Mouse (Mus musculus) CH12F3 (cell line): Measurements from ENCODE around the gene Itgb6.

ENCODE experiments used
- in situ Hi-C: fragments of 300-500 bp; cut with MboI; formaldehyde crosslinking; loops from 2 replicates; pipeline ENCODE4 v1.14.3; 2020; ENCODE audit warnings: low sequenced_read_pairs

Gene Itgb6

DNA sequence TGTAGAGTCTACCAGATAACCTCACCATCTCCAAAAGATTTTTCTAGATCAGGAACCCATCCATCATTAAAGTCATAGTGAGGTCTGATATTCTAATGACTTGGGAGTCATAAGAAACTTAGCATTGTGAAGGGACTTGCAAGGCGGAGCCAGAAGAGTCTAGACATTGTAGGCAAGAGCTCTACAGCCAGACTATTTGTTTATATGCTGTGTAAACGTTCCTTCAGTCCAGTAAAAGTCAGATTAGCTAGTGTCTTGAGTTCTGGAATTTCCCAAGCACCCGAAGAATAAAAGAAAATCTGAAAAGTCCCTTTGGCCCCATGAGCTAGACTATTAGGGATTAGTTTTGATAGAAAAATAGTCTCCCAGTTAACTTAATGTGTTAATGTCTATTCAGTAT, 38.3 kb downstream of the Itgb6 start:
- in situ Hi-C loops, result no loop called here

DNA sequence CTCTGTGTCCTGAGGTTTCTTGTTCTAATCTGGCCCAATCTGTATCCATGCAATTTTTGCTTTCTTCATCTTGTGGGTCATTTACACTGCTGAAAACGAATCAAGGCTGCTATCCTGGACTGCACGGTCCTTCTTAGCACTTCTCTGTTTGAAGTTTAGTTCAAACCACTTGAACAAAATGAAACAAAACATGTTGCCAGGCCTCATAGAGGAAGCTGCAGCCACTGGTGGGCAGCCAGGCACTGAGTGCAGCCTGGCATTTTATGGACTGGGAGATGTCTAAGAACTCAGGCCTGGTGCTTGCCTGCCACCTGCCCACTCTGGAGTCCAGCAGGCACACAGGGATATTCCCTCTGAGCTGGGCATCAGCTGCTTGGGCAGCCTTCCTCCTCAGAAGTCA, 39.9 kb downstream of the Itgb6 start:
- in situ Hi-C loops, result no loop called here

DNA sequence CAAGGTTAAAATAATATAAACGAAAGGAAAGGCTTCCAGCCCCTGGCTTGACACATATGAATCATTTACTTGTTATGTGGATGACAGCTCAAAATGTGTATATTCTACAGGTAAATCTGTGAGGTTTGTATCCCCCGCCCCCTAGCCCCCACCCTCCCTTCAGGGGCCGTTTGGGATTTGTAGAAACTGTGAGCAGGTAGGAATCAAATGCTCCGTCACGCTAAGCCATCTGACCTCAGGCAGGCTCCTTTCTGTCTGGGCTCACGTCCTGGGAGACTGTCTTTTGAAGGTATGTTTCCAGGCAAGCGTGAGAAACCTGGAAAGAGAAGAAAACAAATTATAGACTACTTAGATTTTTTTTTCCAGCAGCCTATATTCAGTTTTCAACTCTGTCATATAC, 48.0 kb downstream of the Itgb6 start:
- in situ Hi-C loops, result no loop called here

DNA sequence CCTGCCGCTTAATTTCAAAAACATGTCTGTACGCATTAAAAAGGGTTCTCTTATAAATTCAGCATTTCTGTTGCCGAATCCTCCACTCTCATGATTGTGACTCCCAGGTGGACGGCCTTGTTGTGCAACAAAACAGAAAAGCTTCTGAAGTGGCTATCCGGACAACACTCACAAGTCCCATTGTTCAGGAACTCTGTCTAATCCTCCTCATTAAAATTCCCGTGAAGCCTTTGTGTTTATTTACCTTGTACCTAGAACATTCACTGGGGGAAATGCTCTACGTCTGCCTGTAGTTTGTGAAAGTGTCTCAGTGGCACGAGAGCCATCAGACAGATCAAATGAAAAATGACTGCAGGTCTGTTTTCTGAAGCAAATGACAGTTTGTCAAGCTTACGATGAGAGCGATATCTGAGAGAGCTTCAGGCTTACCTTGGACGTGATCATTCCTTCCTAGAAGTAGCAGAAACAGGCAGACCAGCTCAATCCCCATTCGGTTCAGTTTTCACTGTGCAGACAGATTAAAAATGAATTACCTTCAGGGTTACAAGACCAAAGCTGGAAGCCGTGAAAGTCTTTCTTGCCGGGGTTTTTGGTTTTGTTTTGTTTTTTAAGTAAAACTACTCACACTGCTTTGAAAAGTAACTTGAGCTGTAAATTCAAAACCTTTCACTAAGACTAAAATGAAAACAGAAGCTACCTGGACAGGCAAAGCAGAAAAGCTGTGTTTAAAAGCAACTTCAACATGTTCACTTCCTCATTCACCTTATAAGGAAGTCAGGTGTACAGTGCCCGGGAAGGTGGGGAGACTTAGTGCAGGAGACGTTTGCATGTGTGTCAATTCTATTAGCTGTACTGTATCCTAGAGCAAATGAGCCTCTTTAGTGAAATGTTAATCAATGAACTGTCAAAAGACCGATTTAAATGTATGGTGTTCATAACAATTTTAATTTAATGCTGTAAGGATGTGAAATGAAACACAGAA, 49.2 kb downstream of the Itgb6 start:
- in situ Hi-C loops, result no loop called here

DNA sequence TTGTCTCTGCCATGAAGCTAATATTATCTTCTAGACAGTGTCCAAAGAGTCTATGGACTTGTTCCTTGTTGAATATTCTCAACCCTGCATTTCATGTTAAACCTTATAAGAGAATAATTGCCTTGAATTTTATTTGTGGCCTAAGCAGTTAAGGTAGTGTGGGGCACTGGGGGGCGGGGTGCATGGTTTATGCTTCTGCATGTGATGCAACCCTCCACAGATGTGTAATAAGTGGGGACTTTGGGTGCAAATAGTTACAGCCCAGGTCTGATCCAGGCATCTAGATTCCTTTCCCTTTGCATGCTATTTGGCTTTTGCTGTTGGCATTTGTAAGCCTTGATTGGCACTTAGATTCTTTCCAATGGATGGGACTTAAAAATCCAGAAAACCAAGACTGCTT, 51.2 kb downstream of the Itgb6 start:
- in situ Hi-C loops, result no loop called here

DNA sequence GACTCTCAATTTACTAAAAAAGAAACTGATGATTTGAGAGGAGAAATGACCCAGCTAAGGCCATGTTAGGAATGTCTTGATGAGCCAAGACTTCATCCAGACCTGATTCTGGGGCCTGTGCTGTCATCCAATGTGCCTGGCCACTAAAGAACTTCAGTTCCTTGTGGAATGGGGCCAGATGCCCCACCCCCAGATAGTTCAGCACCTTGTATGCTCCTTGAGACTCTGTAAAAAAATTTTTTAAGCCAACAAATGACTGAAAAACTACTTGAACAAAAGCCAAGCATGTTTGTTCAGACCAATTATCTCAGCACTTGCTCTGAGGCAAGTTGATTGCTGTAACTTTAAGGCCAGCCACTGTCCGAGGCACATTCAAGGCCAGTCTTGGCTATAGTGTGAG, 59.4 kb downstream of the Itgb6 start:
- in situ Hi-C loops, result no loop called here

DNA sequence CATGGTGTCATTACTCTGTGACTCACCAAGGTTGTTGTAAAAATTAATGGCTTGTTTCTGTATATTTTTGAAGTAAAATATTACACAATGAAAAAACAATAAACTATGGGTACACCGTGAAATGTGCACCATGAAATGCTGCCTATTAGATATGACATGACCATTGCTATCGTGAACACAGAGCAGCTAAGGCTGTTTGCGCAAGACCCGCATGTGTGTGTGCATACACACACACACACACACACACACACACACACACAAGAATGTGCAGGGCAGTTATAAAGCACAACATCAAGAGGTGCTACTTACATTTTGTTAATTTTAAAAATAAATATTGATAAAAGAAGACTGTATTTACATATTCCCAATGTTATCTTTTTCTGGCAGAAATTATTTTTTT, 62.5 kb downstream of the Itgb6 start:
- in situ Hi-C loops, result no loop called here

DNA sequence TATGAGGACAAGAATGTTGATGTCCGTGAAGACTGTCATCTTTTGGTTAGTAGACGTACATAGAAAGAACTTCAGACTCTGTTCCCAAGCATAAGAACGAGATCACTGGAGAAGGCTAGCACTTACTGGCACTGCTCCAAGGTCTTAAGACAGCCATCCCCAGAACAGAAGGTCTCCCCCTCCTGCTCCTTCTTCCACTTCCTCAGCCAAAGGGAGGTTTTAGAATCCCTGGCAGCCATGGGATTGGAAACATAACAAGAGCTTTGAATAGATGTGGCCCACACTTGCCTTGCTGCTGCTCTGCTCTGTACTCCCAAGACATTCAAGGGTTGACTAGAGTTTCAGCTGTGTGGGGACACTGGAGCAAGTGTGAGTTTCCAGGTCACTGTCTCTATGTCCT, 63.5 kb downstream of the Itgb6 start:
- in situ Hi-C loops, result no loop called here

DNA sequence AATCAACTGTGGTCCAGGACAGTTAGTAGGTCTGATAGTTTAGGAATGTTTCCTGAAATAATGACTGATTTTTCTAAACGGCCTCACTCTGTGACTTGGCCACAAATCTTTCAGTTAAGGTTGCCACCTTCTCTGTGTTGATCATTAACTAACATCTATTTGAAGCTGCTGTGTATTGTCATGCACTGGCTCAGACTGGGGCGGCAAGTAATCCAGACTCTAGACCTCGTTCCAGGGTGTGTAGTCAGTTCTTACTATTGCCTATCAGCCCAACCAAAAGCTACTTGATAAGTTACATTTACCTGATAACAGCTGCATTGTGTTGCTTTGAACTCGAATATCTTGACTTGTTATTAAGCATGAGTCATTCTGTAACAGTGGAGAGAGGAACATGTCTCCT, 67.6 kb downstream of the Itgb6 start:
- in situ Hi-C loops, result no loop called here

DNA sequence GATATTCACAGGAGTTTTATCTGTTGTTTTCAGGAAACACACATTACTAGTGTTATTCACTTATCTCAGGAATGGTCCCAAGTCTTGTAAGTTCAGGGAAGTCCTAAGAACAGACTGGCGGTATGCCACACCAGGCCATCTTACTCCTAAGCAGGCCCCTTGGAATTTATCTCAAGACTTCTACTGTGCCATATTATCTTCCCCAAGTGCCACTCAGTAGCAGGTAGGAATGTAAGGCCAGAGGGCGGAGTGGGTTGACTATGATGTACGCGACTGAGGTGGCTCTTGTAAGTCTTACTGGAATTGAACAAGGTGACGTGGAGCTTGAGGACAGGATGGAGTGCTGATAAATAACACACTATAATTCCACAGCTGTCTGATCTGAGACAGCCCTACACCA, 72.3 kb downstream of the Itgb6 start:
- in situ Hi-C loops, result no loop called here

DNA sequence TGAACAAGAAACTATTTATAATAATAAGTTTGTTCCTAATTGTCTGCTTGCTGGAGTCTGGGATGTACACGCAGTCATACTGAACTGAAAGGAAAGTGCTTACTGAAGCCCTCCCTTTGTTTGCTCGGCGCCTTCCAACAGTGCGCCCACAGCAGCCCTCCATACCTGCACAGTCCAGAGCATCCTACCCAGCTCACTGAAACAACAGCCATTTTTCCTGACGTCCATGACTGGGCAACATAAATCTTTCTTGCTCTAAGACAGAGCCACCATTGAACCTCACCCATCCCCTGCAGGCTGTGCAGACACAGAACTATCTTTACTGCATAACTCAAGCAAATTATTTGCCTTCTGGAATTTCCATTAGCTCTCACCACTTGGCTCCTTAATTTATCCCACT, 74.8 kb downstream of the Itgb6 start:
- in situ Hi-C loops, result no loop called here

DNA sequence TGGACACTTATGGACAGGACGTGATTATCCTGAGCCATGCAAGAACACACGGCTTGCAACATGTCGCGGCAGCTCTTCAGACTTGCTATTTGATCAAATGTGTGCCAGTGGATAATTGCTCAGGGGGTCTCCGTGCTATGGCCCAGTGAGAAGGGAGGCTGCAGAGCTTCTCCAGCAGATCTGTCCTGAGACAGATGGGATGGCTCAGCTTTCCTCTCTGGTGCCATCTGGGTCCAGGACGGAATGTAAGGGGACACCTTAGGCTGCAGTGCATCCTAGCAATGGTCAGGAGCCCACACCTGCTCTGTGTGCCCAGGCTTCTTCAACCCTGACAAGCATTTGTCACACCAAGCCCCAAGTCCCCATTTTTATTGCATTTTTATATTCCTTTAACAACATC, 75.9 kb downstream of the Itgb6 start:
- in situ Hi-C loops, result no loop called here

DNA sequence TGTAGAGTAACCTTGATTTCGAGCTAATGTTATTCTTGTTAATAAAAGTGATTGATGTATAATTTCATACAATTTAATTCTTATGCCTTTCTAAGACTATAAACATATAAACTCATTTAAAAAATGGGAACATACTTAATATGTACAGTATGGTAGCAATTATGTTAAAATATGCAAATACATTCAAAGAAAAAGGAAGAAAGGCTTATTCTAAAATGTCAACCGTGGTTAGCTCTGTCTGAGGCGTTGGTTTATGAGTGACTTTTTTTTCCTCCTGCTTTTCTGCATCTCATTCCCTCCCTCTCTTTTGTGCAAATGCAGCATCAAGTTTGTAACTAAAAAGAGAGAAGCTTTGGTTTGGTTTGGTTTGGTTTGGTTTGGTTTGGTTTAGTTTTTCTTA, 79.0 kb downstream of the Itgb6 start:
- in situ Hi-C loops, result no loop called here

DNA sequence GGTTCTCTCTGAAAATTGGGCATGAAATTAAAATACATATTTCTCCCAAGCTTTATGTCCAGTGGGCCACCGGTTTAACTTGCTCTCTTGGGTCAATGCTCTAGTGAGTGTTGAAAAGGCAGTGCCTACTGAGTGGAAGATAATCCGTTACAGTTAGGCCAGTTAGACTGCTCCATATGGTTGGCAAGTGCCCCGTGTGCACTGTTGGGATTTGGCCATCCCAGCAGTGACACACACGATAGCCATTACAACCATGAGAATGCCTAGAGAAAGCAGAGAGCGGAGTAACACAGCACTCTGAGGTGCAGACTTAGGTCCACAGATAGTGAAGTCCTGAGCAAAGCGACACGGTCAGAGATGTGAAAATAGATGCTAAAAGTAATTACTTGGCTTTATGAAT, 79.8 kb downstream of the Itgb6 start:
- in situ Hi-C loops, result no loop called here

DNA sequence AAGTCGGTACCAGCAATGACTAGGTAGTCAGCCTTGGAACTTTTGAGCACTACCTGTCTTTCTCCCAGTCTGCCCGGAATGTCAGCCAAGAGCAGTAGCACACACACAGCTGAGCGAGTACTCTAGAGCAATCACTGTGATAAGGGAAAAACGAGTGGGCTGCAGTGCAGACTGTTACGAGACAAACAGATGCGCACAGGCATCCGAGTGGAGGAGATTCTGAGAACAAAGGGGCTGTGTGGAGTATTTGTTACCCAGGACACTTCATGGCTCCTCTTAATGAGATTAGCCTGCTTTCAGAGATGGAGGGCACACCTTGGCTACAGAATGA, 82.1 kb downstream of the Itgb6 start:
- in situ Hi-C loops, result no loop called here

DNA sequence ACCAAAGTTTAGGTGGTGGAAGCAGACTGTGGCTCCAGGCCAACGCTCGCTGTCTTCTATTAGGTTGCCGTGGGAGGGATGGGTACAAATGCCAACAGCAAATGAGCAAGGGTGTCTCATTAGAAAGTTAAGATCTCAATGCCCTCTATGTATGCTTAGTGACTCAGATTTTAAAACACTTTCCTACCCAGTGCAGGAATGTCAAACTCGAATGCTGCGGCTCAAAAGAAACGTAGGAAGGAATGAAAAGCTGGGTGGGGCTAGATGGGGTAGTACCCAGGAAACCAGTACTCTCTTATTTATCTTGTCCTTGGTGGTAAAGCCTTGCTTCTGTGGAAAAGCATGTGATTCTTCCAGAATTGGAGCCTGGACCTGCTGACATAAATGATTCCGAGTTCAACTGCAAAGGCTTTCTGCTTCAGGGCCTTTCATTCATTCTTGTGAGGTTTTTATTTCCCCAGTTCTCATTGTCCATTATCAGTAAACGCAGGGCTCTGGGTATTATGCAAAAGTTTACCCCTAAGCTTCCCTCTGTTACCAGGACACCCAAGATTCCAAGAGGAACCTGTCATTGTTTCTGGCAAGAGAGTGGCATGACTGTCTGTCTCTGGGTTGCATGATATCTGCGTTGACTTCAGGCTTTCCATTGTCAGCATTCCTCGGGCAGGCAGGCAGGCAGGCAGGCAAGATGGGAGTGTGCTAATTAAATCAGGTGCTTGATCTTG, 82.7 kb downstream of the Itgb6 start:
- in situ Hi-C loops, result no loop called here

DNA sequence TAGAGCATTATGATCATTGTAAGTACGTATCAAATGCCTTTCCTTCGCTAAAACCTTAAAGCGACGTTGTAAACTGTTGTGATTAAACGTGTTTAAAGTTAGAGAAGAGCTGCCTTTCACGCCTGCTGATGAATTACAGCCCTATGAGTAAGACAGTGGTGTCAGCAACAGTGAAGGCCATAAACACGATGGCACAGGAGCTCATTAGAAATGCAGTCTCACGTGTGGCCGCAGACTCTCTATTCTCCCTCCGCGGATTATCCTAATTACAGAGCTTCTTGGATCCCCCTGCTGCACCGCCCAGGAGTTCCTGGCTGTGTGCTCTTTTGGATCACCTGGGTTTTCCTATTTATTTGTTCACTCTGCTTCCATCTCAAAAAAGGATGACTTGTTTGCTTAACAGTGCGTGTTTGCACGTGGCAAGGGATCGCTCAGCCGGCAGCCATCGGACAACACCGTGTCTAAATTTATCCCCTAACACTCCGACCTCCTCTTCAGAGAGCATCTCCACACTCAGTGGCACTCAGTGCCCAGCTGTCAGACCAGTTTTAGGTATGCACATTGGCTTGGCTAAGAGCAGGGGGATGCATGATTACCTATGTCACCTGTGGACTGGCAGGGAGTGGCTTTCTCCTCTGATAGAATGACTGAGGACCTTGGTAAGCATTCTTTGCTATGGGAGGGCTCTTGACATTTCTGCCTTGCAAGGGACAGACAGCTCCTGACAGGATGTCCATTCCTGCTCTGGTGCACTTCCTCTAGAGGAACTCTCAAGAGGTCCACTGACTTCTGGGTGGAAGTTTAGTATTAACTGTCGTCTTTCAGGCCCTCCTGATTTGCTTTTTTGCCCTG, 85.3 kb downstream of the Itgb6 start:
- in situ Hi-C loops, result no loop called here

DNA sequence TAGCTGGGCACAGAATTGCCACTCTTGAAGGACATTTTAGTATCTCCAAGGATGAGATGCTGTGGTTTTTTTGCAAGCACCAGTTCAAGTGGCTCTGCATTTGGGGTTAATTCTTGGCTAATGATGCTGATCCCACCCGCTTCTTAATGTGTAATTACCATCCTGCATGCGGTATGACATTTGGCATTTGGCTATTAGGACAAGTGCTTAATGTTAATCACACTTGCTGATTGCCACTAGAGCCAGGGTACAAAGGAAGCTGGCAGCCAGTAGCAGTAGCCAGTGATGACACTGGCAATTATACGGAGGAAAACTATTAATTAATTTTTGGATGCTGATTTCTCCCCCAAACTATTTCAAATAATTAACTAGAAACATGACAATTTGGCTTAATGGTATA, 86.0 kb downstream of the Itgb6 start:
- in situ Hi-C loops, result no loop called here

DNA sequence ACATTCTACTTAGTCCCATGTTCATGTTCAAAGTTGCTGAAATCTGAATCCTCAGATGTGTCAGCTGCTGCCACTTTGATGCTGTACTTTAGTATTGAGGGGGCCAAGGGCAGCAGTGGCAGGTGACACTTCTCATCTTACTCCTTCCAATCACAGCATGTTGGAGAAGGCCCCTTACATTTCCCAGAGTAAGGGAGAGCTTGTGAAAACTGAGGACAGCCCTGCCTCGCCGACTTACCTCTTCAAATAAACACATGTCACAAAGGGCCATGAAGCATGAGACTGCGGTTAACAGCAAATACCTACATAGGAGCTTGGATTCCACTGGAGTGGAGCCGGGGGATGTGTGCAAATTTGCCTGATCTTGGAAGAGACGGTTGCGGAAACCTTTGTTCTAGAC, 86.4 kb downstream of the Itgb6 start:
- in situ Hi-C loops, result no loop called here

DNA sequence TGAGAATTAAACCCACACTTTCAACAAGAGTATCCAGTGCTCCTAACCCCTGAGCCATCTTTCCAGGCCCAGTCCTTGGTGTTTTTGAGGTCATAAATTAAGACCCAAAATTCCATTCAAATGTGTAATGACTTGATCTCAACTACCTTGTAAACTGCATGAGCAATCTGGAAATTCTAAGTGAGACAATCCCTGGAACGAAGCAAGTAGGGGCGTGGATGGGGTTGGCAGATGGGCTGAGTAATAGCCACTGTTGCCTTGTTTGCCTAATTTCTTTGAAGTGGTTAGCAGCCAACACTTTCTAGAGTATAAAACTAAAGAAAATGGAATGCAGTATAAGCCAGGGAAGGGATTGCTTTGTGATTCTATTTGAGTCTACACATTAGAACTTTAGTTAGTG, 89.7 kb downstream of the Itgb6 start:
- in situ Hi-C loops, result no loop called here

DNA sequence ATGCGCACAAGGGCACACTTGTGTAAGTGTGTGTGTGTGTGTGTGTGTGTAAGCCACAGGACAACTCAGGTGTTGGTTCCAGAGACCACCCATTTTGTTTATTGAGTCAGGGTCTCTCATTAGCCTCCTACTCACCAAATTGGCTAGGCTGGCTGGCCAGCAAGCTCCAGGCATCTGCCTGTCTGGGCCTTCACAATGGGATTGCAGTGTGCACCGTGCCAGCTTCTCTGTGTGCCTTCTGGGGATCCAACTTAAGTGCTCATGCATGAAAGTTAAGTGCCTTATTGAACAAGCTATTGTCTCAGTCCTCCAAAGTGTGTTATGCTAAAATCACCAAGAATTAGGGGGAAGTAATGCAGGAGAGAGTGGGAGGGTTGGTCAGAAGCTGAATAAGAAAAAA, 92.1 kb downstream of the Itgb6 start:
- in situ Hi-C loops, result no loop called here

DNA sequence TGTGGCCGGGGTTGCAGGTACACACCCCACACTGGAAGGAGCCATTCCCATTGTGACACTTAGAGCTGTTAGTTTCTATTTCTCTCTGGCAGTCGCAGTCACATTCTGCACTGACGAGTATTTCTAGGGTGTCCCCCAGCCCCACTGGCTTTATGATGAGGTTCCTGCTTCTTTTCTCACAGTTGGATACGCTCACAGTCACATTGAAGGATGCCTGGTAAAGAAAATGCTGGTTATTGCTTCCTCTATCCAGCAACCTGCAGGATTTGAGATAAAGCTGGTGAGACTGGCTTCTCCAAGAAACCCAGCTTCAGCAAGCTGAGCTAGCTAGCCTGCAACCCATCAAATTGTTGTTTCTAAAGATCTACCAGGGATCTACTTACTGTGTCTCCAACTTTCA, 94.5 kb downstream of the Itgb6 start:
- in situ Hi-C loops, result no loop called here
